9 mouse cellular contexts compared by ENCODE assay signal in genomic region chr12:58211163-58212071, GRCm38 (mm10). TPM values are rescaled to one million over a fixed set of nuclear protein-coding genes. Genes with fewer than 3 reads are reported as not detected.
DNase-seq lines count a peak whose midpoint lies in the region; ATAC-seq lines count a peak whose summit lies in the region.
"Had no signal": no experiment of that assay in that cellular context is flagged by ENCODE, and none has a peak within 500 bp of the region (broad histone marks: within the 10 kb centered on the region; RNA-seq: fewer than 3 reads in every experiment).

Sstr1 (plus strand) TSS chr12:58211772.

- H3K36me3 ChIP-seq in hindbrain, embryonic 16.5 days (ENCODE audit: control insufficient read depth, insufficient read depth, low read length) = no peaks in the 10 kb centered on the region
- H3K36me3 ChIP-seq in limb, embryonic 11.5 days (ENCODE audit: control insufficient read depth, insufficient read depth, low read length) = no peaks in the 10 kb centered on the region

- H3K27ac ChIP-seq in hindbrain, embryonic 16.5 days (ENCODE audit: low read depth, low read length) = peak within 1 kb of the TSS; percentile 70
- H3K27ac ChIP-seq in limb, embryonic 11.5 days (replicated peaks; ENCODE audit: low read depth, low read length) = no peak within 1 kb of the TSS

- H3K9me3 ChIP-seq in hindbrain, embryonic 16.5 days (ENCODE audit: control insufficient read depth, low read length) = no peaks in the 10 kb centered on the region
- H3K9me3 ChIP-seq in limb, embryonic 11.5 days (ENCODE audit: control insufficient read depth, low read length) = no peaks in the 10 kb centered on the region

- peak within 1 kb of the TSS; percentile 66 for H3K4me3 ChIP-seq in hindbrain, embryonic 16.5 days (ENCODE audit: low read length)
- peak within 1 kb of the TSS; percentile 38 for H3K4me3 ChIP-seq in limb, embryonic 11.5 days (ENCODE audit: low read depth, low read length)

- 13% methylated on average over 21 of the region's 21 CpGs for WGBS in hindbrain, embryonic 16.5 days
- 14% methylated on average over 21 of the region's 21 CpGs for WGBS in limb, embryonic 11.5 days

- ATAC-seq in hindbrain, embryonic 16.5 days = peak; percentile 27; the same call in 1 of the 2 replicates
- ATAC-seq in limb, embryonic 11.5 days (ENCODE audit: insufficient number of reproducible peaks, low FRiP score, low TSS enrichment, low read depth) = no peak

- DNase-seq in embryo, embryonic 10.5 days (ENCODE audit: low spot score) = peak; percentile 11
- DNase-seq in embryo, embryonic 11 days = no peak
- peak; percentile 31 for DNase-seq in ZHBTc4 (ENCODE audit: low read depth, low spot score)
- no peak for DNase-seq in limb, embryonic 11.5 days (ENCODE audit: low spot score)
- DNase-seq in right cerebral cortex, postnatal 10 days (ENCODE audit: low spot score in 2 of 2) = peak; percentile 46 to 47
- DNase-seq in adrenal gland, postnatal 36 days = no peak
- no peak for DNase-seq in thymus, postnatal 0 days (ENCODE audit: low spot score)

- H3K4me1 ChIP-seq in hindbrain, embryonic 16.5 days (ENCODE audit: control insufficient read depth, insufficient read depth, low read depth, low read length) = peaks cover 23% of the 10 kb centered on the region
- peaks cover 10% of the 10 kb centered on the region; the same call in 1 of the 2 replicates for H3K4me1 ChIP-seq in limb, embryonic 11.5 days (ENCODE audit: control insufficient read depth, insufficient read depth, low read length)

- peak within 1 kb of the TSS; percentile 94 for H3K4me2 ChIP-seq in hindbrain, embryonic 16.5 days (ENCODE audit: low read length)
- H3K4me2 ChIP-seq in limb, embryonic 11.5 days (ENCODE audit: low read depth, severe bottlenecking) = peak within 1 kb of the TSS; percentile 91

- H3K27me3 ChIP-seq in hindbrain, embryonic 16.5 days (replicated peaks; ENCODE audit: control insufficient read depth, insufficient read depth, low read length) = peaks cover 3% of the 10 kb centered on the region
- H3K27me3 ChIP-seq in limb, embryonic 11.5 days (ENCODE audit: control insufficient read depth, insufficient read depth, low read length) = peaks cover 28% of the 10 kb centered on the region

- H3K9ac ChIP-seq in hindbrain, embryonic 16.5 days (ENCODE audit: low read depth, low read length) = peak within 1 kb of the TSS; percentile 78
- peak within 1 kb of the TSS; percentile 41 for H3K9ac ChIP-seq in limb, embryonic 11.5 days (ENCODE audit: low read length)

RNA-seq across cellular contexts. Expression of gene Sstr1, which starts in this region (rescaled TPM):
- polyA plus RNA-seq in hindbrain, embryonic 16.5 days (2015; fragmentation: Nextera tagmentation; extraction: Ambion mirVana) = 21.5 and 23.7 TPM in 2 replicates
- polyA plus RNA-seq in limb, embryonic 11.5 days (2014; fragmentation: Nextera tagmentation; extraction: Ambion mirVana) = 0.38 and 0.63 TPM in 2 replicates
- under 1 TPM in 1 of 2 experiments, not detected in 1; 0.13 TPM for total RNA-seq in adrenal gland, postnatal 36 days (2021)
- not detected in 2 replicates for polyA plus RNA-seq in thymus, postnatal 0 days (2015; fragmentation: Nextera tagmentation; extraction: Ambion mirVana)
- polyA plus RNA-seq: testis, adult 2 months had no signal

Comparison
In these comparisons a context has a peak if more than half of its experiments do, and no peak if none do; other contexts are left out.
1. RNA of gene Sstr1 (polyA plus RNA-seq): 21.5 to 23.7 TPM in hindbrain, embryonic 16.5 days; 0.38 to 0.63 TPM in limb, embryonic 11.5 days and not detected in thymus, postnatal 0 days; every median in the first group is over 10 times any median in the second.
2. DNase-seq: peak in embryo, embryonic 10.5 days (single experiment), ZHBTc4 (single experiment) and right cerebral cortex, postnatal 10 days (2 of 2); none in embryo, embryonic 11 days (single experiment), limb, embryonic 11.5 days (single experiment), adrenal gland, postnatal 36 days (0 of 2) and thymus, postnatal 0 days (single experiment).